Mouse (Mus musculus) thymus, postnatal 0 days (tissue): ENCODE results near the gene Sec61b. TPM values are rescaled to one million over a fixed set of nuclear protein-coding genes. Genes with fewer than 3 reads are reported as not detected.

Experiments used
- DNase-seq: peaks from one replicate; pipeline ENCODE4 v3.0.0-alpha.2; 2015; ENCODE audit warnings: low spot score
- polyA plus RNA-seq: library from polyadenylated mRNA; unstranded; fragments of >200 nt; fragmentation: Nextera tagmentation; extraction: Ambion mirVana; gene quantifications from 2 replicates; pipeline ENCODE4 v1.2.1, GENCODE M21; 2015

The Sec61b gene
- polyA plus RNA-seq = 467 and 510 TPM in 2 replicates

DNA sequence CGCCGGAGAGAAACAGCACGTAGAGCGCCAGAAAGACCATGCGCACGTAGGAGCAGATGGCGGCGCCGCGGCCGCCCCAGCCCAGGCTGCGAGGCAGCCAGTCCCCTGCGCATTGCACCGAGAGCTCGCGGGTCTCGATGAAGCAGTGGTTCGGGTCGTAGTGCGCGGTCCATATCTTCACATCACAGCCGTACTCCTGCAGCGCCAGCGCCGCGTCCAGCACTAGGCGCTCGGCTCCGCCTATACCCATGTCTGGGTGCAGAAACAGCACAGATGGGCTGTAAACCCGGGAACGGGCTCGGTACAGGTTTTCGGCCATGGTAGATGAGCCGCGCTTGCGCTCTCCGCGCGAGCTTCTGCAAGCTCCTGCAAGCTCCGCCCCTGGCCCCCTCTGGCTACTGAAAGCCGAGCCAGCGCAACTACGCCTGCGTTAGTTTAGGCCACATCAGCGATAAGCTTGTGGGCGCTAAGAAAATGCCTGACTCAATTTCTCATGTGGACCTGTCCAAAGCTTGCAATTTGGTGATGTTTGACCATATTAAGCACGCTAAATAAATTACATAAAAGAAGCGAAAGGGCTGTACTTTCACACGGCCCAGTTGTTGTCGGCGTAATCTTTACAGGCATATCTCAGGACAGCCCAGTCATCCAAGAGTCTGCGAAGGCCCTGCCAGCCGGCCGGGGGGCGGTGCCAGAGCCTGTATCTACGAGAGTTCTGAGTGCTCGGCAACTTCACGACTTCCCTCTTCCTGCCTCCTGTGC, at the start of gene Sec61b, which contains the start of gene Alg2:
Gene Sec61b (plus strand): TSS at position 691 of the 762 bp plus-strand sequence.
Gene Alg2 (minus strand): TSS at position 366 of the 762 bp plus-strand sequence.
- DNase-seq = peak; percentile 99

DNA sequence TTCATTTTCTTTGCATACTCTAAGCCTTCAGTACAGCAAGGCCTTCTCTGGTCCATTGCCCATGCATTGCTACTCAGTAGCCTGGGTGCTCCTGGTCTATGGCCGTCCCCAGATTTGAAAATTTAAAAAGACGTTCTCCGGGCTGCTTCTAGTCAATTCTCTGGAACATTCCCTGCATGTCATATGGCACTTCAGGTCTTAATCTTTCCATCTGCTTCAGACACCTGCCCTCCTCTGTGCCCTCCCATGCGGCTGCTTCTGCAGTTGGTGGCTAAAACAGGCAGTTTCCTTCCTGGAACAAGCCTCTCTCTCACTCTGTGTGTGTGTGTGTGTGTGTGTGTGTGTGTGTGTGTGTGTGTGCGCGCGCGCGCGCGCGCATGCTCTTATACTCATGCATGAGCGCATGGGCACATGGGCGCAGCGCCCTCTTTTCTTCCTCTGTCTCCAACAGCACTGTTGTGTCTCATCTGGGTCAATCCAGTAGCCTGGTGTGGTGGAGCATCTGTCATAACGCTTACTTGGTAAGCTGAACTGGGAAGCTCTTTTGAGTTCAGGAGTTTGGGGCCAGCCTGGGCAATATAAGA, 49.1 kb upstream of the Sec61b start:
- DNase-seq = peak; percentile 81

DNA sequence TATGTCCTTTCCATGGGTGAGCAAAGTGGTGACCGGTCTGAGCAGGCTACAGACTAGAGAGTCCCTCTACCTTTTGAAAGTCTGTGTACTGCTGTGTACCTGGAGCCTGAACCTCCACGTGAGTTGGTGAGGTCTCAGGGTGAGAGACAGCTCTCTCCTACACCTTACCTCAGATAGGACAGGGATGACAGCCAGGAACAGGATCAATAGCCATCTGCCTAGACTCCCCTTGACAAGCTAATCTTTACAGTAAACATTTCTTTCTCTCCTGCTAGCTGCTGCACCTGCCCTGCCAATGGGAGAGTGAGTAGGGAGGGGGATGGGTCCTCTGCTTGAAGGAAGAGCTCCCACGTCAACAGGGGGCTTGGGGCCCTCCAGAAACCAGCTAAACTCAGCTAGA, 46.9 kb upstream of the Sec61b start:
- no peak for DNase-seq

DNA sequence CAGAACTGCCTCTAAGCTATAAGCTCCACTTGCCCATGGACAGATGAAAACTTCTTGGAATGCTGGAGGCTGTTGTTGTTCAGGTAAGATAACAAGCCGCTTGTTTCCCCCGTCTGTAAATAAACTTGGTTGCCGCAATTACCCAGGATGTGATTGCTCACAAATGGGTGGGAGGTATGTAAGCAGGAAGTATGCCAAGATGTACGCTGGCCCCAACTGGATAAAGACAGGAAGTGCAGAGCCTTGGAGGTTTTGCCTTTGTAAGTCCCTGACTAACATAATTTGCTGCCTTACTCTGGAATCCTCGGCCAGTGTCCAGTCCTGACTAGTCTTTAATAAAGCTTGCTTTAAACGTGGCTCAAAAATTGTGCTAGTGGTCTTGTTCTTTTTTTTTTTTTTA, 43.9 kb upstream of the Sec61b start:
- DNase-seq = peak; percentile 29

DNA sequence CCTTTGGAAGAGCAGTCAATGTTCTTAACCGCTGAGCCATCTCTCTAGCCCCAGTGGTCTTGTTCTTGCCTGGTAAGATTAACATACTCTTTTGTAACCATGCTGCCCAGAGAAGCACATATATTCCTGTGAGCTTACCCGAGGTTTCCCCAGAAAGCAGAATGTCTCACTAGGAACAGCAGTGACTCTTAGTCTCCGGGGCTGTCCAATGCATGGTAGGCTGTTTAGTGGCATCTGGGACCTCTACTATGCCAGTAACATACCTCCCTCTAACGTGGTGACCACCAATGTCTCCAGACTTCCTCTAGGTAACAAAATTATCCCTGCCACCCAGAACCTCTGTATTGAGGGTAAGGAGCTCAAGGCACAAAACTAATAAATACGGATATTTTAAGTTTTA, 43.4 kb upstream of the Sec61b start:
- no peak for DNase-seq

DNA sequence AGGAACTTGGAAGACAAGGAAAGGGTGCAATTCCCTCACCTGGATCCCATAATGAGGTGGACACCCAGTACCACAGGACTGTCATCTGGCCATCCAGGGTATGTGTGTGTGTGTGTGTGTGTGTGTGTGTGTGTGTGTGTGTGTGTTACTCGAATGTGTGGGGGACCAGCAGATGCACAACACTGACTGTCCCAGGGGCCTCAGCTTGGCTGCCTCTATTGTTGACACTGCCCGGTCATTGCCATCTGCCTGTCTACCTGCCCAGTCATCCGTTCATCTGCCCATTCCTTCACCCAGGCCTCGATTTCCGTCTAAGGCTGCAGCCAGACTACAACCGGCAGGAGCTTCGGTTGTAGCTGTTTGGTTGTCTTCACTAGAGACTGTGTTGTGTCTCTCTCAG, 41.7 kb upstream of the Sec61b start:
- no peak for DNase-seq

DNA sequence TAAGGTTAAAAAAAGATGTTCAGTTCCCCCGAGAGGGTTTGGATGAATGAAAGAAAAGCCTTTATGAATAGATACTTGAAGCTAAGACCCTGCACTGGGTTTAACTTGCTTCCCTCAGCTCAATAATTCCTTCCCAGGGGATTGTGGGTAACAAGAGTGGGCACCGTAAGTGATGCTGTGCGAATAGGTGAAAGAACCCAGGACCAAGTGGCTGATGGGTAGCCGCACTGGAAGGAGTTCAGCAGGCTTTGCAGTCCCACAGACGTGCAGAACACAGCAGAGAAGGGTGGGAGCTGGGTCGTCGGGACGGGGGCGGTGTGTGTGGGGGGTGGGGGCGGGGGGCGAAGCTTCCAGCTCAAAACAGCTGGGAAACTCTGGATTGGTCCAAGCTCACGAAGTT, 39.3 kb upstream of the Sec61b start:
- DNase-seq = no peak

DNA sequence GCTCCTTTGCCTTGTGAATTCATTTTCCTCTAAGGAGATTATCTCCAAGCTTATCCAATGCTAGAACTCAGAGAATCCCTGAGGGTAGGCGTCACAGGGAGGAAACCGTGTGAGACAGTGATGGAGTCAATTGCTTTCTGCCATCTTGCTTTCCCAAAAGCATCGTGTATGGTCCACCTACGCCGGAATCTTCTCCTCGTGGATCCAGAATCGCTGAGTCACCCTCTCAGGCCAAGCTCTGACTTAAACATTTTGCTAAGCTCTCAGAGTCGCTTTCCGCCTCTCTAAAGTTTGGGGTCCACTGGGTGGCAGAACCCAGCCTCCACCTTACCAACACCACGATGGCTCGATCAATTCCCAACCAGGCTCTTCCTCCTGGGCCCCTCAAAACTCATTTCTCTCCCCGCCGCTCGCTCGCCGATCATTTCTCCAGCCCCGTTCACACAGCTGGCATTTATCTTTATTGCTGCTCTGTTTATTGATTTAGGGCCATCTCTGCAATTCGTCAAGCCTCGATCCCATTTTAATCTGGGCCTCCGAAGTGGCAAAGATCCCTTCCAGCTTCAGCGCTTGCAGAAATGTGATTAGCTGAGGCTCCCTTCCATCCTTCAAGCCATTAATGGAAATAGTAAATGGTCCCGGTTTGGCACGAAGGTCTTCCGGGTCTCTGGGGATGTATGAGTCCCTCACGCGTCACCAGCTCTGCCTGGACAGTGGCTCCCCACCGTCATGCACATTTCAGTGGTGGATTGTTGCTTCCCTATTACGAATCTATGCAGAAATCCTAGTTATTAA, 38.7 kb upstream of the Sec61b start:
- DNase-seq = no peak

DNA sequence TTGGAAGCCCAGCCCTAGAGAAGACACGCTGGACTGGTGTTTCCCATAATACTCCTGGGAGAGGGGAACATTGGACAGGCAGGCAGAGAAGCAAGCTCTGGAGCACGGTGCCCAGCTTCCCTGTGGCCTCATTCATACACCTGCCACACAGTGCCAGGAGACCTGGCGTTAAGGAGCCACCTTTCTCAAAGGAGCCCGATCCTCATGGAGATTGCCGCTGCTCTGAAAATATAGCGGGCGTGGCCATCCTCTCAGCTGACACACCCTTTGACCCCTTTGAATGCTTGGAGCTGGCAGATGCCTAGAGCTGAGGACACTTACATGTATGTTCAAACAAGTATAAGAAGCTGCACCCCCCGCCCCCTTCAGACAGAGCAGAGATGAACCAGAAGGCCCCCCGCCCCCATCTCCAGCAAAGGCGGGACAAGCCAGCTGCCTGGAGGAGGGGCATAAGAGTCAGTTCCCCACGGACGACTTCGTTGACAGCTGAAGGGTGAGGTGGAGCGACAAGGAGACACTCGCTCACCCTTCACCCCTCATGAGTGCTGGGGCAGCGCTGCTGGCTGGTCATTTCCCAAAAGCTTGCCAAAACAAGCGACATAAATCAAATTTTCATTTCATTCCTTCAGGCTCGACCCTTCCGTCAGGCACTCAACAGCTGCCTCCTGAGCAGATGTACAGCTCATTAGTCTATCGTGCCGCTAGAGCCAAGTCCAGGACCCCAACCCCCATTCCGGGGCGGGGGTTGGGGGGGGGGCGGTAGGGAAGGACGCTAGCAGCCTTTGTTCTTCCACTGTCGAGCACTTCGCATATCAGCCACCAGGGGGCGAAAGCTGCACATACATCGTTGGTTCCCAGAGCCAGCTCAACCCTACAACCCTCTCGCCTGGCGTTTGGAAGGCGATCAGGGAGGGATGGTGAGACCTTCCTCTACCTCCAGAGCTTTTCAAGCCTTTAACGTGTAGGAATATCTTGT, 36.8 kb upstream of the Sec61b start:
- peak; percentile 86 for DNase-seq

DNA sequence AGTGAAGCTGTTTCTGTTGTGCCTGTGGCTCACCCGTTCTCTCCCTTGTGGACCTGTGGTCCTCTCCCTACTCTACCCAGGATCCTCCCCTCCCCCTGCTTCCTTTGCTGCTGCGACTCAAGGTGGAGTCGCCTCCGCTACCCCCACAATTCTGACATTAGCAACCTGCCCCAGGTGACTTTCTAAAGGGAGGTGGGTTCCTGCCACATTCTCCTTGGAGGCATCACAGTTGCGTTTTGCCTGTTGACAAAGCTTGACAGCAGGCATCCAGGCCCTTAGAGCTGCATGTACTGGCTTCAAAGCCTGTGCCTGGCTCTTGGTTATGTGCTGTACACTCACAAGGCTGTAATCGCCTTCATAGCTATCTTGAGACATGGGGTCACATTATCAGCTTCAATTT, 35.5 kb upstream of the Sec61b start:
- DNase-seq = no peak

DNA sequence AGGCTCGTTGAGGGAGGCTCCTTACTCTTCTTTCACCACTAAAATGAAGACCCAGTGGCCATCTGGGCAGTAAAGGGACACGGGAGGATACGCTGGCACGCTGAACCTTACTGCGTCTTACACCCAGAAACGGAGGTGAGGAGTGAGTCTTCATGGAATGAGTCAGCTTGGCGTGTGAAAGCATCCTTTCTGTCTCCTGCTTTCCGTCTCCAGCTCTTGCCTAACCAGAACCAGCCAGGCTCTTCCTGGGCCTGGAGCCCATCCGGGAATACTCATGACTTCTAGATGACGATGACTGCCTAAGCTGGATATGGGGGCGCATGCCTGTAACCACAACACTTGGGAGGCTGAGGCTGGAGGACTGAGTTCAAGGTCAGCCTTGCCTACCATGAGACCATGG, 33.5 kb upstream of the Sec61b start:
- no peak for DNase-seq

DNA sequence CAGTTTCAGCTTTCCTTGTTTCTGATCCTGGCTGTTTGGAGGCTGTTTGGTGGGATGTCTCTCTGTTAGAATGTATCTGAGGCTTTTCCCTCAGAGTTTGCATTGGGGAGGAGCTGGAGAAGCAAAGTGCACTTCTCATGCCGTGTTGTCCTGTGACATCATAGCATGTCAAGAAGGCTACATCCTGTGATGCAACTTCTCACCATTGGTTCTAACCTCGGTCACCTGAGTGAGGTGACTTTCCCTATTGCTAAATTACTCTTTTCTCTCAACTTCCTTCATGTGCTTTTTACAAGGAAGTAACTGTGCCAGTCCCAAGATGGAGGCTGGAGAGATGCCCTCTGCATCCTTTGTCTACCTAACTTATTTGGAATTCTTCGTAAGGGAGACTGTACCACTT, 25.9 kb upstream of the Sec61b start:
- no peak for DNase-seq

DNA sequence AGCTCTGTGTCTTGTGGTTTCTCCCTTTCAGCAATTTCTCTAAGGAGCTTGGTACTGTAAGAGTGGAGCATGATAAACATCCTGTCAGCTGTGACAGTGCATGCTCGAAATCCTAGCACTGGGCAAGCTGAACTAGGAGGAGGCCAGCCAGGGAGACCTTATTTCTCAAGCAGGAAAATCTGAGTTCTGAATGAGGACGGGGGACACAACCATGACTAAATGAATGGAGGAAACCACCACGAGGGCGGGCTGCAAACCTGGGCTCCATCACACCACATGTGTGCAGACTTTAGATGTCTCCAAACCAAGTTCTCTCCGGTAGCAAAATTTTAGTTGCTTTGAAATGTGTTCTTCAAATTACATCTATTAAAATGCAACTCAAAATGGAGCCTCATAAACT, 25.3 kb upstream of the Sec61b start:
- DNase-seq = peak; percentile 33

DNA sequence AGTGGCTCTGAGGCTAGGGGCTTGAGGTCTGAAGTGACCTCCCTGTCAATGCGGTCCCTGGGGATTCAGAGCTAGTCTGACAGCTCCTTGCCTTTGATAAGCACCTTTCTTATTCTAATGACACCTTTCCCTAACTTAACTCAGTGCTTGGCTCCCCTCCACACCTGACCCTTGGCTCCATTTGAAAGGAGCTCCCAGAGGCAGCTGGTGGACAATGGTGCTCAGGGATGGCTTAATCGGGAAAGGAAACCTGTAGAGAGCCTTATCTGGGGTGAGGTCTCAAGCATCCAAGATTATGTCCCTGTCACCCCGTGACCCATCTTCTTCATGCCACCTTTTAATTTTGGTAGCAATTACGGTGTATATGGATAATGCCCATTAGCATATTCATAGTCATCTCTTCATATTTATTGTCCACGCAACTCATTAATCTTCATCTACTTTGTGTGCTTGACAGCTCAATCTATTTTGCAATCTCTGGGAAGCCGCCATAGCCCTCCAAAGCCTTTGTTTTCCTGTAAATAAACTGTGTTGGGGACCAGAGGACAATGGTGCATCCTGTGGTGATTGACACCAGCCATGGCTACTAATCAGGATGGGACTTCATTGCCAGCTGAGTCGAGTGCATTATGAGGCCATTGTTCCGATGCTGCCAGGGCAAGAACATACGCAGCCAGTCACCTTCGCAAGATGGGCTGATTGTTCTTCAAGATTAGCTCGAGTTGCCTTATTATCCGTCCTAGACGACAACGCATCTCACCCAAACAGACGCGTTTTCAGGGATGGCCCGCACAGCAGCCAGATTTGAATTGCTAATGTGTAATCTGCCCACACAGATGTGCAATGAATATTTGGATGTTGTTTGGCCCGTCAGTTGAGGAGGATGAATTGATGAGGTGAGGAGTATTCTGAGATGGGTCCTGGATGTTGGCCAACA, 24.6 kb upstream of the Sec61b start:
- no peak for DNase-seq

DNA sequence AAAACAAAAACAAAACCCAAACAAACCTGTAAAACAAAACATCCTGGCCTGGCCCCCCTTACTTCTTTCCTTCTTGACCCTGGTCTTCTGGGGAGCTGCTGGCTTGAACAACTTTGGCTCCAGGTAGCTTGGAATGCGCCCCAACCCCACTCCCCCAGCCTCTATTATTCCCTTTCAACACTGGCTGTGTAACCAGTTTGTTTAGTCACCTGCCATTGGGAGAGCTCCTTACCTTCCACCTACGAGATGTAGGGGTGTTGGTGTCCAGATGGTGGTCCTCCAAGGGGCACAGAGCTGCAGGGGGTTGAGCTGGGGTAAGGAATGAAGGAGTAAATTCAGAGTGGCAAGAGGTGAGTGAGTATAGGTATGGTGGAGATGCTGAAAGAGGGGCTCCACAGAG, 7.3 kb upstream of the Sec61b start:
- no peak for DNase-seq

DNA sequence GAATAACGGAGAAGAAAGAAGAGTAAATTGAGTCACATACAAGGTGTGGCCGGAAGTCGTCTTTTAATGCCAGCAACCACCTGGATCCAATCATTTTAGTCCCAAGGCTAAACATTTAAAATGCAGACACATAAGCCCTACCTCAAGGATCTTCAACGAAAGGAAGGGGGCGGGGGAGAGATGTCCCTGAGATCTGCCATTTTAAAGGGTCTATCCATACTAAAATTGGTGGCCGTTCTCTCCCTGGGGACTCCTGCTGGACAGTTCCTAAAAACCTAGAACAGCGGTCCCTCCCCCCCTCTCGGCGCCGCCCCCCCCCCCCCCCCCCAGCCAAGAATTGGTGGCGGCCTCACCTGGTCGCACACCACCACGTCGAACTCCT, 881 bp upstream of the Sec61b start:
- DNase-seq = no peak

DNA sequence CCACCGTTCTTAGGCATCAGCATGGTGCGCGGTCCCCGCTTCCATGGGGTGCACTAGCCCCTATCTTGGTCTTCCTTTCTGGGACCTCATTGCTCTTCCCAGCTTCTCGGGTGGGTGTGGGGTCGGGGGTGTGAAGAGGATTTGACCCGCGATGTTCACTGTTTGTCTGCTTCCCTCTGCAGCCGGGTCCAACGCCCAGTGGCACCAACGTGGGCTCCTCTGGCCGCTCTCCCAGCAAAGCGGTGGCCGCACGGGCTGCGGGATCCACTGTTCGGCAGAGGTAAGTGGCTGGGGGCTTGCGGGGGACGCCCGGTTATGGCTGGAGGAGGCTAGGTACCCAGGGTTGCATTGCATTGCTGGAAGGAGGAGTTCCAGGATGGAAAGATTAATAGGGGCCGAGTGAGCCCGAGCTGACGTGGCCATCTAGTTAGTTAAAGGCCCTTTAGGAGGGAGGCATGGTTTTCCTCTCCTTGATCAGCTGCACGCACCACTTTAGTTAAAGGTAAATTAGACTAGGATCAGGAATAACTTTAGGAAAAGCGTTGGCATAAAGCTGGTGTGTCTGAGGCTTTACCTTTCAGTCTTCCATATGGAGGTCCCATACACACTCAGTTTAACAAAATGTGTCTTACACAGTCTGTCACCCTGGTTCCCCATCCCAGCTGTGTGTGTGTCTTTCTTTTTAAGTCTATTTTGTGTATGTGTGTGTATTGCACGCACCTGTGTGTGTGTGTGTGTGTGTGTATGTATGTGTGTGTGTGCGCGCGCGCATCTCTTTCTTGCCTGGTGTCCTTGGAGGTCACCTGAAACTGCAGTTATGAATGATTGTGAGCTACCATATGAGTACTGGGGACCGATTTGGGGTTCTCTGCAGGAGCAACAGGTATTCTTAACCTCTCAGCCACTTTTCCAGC, 529 bp downstream of the Sec61b start:
- DNase-seq = peak; percentile 21

DNA sequence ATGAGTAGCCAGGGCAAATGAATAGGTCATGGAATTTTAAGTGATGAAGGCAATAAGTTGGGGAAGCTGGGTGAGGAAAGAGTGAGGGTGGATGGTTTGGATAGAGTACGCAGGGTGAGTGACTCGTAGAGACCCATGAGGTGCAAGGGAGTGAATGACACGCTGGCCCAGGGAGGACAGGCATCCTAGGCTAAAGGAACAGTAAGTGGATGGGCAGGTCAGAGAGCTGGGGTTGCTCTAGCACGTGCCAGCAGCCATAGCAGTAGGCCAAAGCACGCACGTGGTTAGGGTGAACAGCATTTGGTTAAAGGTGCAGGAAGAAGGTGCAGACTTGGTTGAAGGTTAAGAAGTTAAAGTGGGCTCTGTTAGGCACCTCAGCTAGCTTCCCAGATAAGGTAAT, 3.1 kb downstream of the Sec61b start:
- no peak for DNase-seq

DNA sequence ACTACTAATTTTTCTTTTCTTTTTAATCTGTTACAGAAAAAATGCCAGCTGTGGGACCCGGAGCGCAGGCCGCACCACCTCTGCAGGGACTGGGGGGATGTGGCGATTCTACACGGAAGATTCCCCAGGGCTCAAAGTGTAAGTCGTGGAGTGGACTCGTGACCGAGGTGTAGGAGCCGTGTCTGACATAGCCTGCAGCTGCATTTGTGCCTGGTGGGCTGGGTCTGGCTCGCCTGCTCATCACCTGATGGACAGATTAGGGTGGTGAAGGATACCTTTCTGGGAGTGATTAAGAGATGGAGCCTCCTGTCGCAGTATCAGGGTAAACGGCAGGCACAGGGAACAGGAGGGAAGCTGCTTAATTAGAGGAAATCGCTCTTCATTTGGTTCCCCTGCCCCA, 5.6 kb downstream of the Sec61b start:
- DNase-seq = no peak
